Mouse (Mus musculus) CD4-positive helper T cell, adult 2 months (primary cell): ENCODE measurements at regions not wholly inside any gene's neighbourhood (a gene's known extent, or its start where the extent isn't known, plus 50 kb on each side); places are given as distances from the start of the nearest gene placed in this dataset.
A peak's percentile ranks its signal among the peaks of the same experiment; 100 is the strongest.

Source experiments
- DNase-seq: peaks from one replicate; pipeline ENCODE4 v3.0.0-alpha.2; 2012; ENCODE audit warnings: low read depth, missing footprints, low spot score

DNA sequence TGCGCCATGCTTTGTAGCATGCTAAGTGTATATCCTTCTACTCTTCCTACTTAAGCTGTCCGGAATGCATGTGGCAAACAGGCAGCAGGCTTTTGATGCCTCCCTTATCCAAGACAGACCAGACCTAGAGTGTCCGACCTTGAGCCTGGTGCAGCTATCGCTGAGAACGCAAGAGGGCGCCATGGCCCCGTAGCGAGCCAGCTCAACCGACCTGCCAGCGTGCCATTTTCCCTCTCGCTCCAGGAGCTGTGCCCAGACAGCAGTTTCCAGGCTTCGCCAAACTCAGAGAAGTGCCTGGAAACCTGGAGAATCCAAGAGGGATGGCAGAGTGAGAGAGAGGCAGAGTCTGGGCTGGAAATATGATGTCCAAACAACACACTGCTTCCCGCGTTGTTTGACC, 155.8 kb upstream of the Gm12830 start:
- DNase-seq = peak; percentile 25

DNA sequence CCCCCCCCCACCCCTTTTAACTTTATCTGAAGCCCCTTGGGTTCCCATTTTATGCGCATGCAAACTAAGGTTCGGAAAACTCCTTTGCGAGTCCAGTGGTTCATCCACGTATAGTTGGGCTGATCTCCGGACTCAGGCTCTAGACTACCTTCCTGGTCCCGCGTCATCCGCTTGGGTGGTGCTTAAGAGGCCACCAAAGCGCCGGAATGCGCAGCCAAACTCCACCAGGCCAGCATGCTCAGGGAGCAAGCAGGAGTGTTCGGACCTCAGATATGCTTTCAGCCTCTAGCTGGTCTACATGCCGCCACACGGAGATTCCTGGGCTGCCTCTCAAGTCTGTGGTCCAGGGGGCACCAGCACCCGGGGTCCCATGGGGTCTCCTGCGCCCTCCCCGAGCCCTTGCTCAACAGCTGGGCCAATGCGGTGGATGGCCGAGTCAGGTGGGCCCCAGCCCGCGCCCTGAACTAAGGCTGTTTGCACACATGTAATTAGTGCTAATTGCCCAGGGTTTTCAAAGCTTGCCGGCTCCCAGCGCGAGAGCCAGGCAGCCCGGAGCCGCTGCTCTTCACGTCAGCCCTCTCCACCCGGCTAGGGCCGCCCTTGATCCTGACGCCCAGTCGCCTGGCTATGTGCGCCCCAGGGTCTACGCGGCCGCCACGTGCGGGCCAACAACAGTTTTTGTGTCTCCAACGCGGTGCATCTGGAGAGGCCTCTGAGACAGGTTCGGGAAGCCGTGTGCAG, 155.1 kb upstream of the Gm12830 start:
- DNase-seq = no peak

DNA sequence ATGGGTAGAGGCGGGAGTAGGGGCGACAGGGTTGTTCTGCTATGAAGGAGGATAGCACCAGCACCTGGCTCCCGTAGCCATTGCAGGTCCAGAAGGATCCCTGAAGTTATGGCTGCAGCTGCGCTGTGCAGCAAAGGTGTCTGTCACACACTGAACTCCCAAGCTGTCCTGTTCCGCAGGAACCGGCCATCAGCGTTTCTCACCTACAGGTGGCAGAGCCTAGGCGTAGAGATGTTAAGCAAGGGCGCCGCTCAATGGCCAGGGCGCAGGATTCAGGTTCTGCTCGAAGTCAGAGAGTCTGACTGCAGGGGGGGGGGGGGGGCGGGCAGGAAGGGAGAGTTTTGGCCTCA, 154.6 kb upstream of the Gm12830 start:
- no peak for DNase-seq

DNA sequence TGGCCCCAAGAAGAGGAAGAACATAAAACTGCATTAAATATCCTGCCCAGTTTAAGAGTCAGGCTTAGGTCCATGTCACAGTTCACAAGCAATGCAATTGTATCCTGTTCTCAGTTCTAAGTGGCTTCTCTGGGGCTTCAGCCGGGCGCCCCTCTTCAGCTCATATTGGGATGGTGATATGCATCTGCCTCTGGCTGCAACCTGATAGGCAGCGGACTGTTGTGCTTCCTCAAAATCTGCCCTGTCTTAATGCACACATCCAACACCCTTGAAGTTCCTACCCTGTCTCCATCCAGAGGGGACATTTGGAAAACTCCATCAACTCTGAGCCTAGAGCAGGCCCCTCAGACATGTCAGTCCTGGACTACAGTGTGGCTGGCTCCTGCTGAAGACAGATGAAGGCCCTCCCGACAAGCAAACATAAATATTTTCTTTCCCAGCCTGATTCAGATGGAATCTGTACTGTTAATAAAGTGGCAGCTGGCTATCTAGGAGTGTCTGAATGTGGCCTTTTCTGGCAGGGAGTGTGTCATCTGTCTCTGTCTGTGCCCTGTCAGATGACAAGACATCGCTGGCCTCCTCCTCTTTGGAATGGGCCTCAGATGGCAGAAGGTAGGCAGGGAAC, 149.3 kb upstream of the Gm12830 start:
- DNase-seq = no peak

DNA sequence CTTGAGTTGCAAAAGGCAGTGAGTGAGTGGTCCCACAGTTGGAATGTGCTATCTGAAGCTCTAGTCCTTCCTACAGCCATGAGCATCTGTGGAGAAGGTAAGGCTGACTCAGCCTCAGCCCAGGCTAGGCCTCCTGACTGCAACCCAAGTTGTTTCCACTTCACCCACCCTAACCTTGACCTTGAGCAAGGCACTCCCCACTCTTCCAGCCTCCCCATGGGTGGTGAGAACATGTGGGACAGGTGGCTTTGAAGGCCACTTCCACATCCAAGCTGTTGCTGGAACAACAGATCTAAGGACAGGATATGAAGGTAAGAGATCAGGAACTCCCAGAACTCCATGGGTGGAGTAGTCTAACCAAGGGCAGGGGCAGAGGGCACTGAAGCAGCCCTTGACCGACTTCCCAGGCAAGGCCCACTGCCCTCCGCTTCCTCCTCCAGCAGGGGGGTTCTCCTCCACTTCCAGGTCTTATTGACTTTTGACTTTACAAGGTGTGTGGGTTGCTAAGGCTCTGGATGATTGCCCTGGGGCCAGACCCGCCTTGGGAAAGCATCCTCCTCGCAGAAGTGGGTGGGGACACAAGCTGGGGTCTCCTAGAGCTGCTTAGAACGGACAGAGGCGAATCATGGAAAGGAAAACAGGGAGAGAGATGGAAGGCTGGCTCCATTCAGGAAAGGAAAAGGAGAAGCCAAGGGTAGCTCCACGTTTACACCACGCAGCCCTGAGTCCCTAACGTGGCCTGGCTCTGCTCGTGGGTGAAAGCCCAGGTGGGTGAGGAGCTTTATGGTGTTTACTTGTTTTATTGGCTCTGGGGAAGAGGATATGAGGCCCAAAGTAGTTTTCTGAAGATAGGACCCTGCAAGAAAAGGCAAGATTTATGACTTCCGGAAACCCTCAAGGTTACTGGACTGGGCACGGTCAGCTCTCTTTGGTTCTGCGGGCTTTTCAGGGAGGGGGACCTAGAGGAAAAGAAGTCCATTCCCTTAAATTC, 144.3 kb upstream of the Gm12830 start:
- DNase-seq = no peak

DNA sequence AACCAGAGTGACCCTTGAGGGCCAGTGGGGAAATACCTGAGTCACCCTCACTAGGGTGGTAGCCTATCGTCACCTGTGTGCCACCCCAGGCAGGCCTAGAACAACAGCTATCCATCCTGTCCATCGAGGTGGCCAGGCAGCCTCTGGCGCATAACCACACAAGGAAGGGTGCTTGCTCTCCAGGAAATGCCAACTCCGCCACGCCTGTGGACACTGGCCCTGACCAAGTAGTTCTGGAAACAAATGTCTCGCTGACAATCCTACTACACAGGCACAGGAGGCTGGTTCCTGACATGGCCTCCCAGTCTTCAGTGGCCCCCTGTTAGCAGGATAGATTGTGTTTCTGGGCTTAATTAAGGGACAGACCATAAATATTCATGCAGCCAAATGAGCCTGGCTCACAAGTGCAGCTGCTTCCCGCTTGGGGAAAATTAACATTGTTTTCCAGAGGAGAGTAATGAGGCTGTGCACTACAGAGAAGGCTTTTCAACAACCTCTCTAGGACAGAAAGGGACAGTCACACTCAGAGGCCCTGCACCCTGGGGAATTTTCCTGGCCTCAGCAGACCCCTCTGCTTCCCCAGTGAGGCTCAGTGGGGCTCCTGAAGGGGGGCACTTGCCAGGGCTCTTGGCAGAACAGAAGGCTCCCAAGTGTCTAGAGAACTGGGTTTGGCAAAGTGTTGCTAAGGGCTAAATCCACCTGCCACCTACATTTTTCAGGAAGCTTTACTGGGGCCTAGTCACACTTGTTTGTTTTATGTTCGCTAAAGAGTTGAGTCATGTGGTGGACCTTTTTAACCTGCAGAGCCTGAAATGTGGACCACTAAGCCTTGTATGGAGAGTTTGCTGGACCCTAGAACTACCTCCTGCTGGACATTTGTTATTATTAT, 143.2 kb upstream of the Gm12830 start:
- no peak for DNase-seq

DNA sequence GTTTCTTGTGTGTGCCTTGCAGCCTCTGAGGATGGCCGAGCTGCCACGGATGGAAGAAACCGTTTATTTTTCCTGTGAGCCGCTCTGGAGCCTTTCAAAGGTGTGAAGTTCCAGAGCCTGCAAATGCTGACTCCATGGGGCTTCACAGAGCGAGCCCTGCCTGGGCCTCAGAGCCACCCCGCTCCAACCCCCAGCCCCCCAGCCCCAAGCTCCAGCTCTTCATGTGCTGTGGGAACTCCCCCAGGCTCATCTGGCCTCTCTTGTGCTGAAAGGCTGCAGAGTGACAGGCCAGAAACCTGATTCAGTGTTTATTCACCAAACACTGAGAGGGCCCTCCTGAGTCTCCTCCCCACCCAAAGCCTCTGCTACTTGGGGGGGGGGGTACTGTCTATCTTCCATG, 141.2 kb upstream of the Gm12830 start:
- DNase-seq = no peak

DNA sequence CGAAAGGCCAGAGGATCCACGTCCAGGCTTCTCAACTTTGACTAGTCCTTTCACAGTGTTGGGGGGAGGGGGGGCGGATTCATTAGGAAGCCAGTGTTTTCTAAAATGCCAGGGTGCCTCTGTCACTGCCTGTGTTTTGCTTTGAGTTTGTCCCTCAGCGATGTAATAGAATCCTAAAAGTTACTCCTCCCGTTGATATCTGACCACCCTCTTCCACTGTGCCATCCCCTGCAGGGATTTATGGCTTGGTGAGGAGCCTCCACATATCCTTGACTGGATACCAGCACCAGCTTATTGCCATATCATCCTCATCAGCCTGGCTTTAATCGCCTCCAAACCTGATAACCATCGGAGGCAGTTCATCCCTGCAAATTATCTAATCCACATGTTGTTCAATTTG, 138.6 kb upstream of the Gm12830 start:
- no peak for DNase-seq

DNA sequence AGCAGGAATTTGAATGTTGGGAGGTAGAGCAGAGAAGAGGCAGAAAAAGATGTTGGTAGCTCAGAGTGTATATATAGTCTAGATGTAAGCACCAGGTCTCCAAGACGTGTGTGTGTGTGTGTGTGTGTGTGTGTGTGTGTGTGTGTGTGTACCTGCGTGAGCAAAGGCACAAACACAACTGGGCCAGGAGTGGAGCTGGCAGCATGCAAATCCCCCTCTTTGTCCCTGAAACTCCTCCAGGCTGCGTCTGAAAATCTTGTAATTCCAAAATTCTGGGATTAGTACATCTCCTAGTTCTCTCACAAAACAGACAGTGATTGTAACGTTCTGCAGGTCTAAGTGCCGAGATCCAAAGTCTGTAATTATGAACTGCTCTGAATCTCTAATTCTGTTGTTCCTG, 137.8 kb upstream of the Gm12830 start:
- no peak for DNase-seq

DNA sequence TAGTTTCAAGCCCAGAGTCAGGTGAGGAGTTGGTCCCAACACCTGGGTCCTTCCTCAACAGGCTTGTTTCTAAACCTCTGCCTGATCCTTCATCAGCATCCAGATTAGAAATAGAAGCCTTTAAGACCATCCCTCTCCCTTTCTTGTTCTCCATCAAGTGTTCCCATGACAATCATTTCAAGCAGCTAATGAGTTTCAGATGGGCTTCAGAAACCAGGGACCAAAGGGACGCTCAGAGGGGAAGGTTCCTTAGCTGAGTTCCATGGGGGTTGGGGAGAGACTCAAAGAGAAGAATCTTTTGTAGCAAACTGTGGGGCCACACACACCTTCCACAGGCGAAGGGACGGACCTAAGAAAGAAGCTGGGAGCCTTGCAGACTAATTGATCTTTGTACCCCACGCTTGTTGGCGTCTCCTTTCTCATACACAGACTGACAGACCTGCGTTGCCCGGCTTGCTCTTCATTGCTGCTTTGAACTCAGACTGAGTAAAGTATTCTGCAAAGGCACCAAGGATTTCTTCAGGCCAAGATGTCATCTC, 136.6 kb upstream of the Gm12830 start:
- no peak for DNase-seq

DNA sequence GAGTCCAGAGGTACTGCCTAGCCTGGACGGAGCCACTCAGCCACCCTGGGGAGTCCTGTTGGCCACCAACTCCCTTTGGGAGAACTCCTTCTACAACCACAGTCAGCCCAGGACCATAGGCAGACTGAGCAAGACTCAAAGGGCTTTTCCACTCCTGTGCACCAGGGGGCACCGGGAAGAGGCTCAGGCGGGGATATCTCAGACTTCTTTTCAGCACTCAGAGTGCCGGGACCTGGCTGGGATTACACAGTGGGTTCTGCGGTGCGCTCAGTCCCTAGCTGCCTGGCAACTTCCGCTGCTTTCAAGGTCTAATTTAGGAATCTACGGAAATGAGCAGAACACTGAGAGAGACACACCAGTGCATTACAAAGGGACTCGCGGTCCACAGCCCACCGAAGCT, 136.1 kb upstream of the Gm12830 start:
- DNase-seq = peak; percentile 16

DNA sequence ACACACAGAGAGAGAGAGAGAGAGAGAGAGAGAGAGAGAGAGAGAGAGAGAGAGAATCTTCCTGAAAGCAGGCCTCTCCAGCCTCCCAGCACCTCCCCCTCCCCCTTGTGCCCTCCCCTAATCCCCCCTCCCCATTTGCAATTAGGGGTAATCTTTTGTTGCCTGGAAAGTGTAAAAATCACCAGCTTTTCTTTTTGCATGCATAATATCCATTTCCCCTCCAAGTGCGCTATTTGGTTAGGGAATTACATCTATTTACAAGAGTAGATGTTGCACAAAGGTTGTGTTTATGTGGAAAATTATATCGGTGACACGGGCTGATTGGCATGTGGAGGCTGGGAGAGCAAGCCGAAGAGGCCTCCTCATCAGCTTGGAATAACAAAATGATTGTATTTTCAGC, 135.4 kb upstream of the Gm12830 start:
- DNase-seq = no peak

DNA sequence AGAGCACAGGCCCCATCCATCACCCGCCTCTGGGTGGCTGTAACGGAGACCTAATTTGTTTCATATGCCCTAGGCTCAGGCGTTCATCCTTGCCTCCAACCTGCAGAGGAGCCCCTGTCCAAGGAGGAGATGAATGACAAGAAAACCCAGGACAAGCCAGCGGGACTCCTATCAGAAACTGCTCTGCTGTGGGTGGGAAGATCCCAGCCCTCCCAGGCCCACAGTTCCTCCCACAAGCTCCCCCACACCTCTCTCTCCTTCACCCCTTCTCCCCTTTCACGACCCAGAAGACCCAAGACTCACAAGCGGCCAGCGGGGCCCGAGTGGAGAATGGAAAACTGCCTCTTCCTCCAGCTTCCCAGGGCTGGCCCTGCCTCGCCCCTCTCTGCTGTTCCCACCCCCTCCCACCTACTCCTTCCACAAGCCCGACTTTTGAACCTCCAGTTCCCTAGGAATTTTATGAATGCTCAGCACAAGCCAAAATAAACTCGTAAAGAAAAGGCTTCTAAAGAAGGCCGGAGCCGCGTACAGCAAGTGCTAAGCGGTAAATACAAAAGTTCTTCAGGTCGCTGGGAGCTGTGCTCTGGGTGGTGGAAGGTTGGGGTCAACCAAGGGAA, 133.1 kb upstream of the Gm12830 start:
- DNase-seq = no peak

DNA sequence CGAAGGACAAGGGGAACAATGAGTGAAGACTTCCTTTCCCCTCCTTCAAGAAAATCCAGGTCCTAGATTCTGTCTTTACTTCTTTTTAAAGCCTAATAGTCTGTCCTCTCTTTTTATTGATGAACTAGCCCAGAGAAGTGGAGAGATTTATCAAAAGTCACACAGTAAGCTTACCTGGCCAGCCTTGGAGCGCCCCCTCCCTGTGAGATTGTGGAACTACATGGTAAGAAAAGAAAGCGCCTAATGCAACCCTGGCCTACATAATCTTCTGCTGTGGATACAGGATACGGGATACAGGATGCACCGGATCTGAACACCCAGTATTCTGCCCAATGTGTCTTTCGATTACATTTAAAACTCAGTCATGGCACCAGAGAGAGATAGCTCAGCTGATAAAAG, 132.6 kb upstream of the Gm12830 start:
- peak; percentile 33 for DNase-seq

DNA sequence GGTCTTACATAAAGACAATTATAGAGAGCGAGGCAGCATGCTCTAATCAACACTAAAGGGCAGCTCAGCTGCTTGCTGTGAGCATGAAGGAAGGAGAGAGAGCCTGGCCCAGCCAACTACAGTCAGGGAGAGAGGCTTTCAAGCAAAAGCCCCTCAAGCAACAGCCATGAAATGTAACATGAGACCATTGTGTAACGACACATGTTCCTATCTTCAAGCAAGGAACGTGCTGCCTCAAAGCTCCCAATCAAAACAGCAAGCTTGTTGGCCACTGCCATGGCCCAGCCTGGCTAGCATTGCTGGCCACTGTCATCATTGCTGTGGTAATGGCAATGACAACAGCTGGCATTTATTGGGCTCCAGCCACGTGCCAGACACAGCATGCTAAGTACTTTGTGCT, 115.9 kb upstream of the Gm12830 start:
- DNase-seq = no peak

DNA sequence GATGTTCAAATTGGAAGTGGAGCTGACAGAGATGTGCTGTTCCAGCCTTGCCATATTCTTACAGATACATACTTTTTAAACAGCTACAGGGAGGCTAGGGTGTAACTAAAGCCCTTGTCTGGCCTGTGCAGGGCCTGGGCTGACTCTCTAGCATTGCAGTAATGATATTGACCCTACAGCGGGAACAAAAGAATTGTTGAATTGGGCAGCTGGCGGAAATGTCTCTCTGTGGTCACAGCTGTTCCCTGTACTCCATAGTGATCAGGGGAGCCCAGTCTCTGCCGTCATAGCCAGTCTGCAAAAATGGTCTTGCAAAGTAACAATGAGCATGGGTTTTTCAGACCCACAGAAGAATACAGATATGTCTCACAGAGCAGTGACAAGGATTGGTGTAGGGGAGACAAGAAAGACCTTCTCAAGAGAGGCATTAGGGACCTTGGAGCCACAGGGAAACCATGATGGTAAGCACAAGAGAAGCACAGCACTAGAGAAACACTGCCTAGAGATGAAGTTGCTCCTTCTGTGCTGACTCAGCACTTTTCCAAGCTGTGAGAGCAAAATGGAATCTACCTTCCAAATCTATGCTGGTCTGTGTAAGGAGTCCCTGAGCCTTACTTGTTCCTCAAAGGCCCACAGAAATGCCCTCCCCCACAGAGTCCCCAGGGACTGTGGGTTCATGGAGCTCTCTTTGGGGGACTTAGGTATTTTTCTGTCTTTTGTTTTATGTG, 111.2 kb upstream of the Gm12830 start:
- DNase-seq = no peak

DNA sequence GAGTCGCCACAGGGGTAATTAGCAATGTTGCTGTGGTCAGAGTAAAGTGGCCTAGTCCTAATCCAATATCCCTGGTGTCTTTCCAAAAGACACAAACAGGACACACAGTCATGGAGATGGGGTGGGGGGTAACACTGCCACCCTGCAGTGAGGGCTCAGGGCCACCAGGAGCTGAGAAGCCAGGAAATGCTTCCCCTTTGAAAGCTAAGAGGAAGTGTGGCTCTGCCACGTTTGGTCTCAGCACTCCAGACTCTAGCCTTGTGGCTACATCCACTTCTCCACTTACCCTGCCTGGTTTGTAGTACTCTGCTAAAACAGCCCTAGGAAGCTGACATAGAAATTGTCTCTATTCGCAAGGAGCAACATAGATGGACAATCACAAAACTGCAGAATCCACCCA, 110.4 kb upstream of the Gm12830 start:
- no peak for DNase-seq

DNA sequence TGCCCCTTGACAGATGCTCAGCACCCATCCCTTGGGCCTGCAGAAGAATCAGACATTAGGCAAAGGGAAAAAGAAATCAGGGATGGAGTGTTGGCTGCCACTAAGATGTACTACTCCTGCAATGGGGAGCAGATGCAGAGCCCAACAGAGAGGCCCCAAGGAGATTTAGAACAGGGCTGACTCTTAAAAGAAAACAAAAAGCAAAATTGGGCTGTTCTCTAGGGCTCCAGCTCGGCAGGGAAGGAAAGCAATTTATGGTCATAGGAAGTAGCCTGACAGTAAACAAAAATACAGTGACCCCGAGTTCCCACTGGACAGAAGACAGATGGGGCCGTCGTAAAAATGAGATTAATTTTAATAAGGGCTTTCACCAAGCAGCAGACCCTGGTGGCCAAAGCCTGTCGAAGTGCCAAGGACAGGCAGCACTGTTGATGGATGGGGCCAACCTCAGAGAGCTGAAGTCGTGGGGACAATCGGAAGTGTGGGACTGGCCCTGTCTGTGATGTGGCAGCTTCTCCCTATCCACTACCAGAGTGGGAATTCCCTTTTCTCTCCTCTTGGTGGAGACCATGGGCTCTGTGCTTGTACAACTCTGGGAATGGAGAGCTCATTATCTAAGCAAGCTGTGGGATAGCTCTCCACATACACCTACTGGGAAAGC, 109.4 kb upstream of the Gm12830 start:
- DNase-seq = no peak

DNA sequence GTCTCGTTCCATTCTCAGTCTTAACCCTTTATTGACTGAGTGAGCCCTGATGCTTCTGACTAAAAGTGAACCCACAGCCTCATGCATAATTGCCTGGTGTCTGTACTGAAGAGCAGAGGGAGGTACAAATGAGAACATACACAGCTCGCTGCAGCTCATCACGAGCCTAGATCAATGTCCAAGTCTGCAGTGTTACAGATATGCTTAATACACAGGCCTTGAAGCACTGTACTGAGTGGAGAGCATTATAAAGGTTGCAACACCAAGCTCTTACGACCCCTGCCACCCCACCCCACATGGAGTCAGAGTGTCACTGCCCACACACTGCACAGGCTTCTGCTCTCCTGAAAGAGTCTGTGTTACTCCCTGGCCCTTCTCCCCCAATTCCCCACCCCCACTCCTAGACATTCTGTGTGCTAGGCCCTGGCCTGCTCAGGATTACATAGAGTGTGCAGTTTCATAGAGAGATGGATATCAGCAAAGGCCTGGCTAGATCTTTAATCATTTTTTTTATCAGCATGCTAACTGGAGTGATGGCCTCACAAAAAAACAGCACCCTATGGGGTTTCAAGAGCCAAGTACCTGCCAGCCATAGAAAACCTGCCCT, 108.5 kb upstream of the Gm12830 start:
- DNase-seq = no peak
